In genomic region chr6:138581734-138582505, GRCm38 (mm10) we compare ENCODE assay signal across 11 mouse cellular contexts. TPM values are rescaled to one million over a fixed set of nuclear protein-coding genes. Genes with fewer than 3 reads are reported as not detected.
DNase-seq lines count a peak whose midpoint lies in the region; ATAC-seq and TF ChIP-seq lines count a peak whose summit lies in the region.
"Had no signal": no experiment of that assay in that cellular context is flagged by ENCODE, and none has a peak within 500 bp of the region (broad histone marks: within the 10 kb centered on the region; RNA-seq: fewer than 3 reads in every experiment).

Gene Lmo3 (minus strand): TSS chr6:138581968.

- peak; percentile 82 for ATAC-seq in forebrain, embryonic 12.5 days (ENCODE audit: low FRiP score)
- ATAC-seq in hindbrain, embryonic 16.5 days = peak; percentile 74
- ATAC-seq in midbrain, embryonic 11.5 days (ENCODE audit: low FRiP score) = peak; percentile 36; the same call in 1 of the 2 replicates

- H3K4me2 ChIP-seq in forebrain, embryonic 12.5 days = no peak within 1 kb of the TSS
- H3K4me2 ChIP-seq in hindbrain, embryonic 16.5 days (ENCODE audit: low read length) = no peak within 1 kb of the TSS; the same call in 1 of the 2 replicates
- H3K4me2 ChIP-seq in midbrain, embryonic 11.5 days = peak within 1 kb of the TSS; percentile 4; the same call in 1 of the 2 replicates

- DNase-seq in kidney, adult 2 months = peak; percentile 4
- no peak for DNase-seq in kidney, adult 18-20 months
- no peak for DNase-seq in midbrain, embryonic 11.5 days (ENCODE audit: low spot score, missing footprints)
- DNase-seq in urinary bladder, postnatal 14 days (ENCODE audit: low spot score) = no peak
- no peak for DNase-seq in thymus, postnatal 4 days
- DNase-seq in embryo, embryonic 10 days (ENCODE audit: low spot score) = no peak
- DNase-seq: cerebellum, adult 9-11 months; heart, adult 2 months; lung, adult 18-20 months had no signal

- TF ChIP-seq CTCF in kidney, adult 2 months (conservative IDR thresholded peaks at IDR 0.05; ENCODE audit: insufficient read depth, insufficient read length, low read depth, low read length) = no peak

- no peaks in the 10 kb centered on the region for H3K9me3 ChIP-seq in forebrain, embryonic 12.5 days
- no peaks in the 10 kb centered on the region for H3K9me3 ChIP-seq in hindbrain, embryonic 16.5 days (ENCODE audit: control insufficient read depth, low read length)
- no peaks in the 10 kb centered on the region for H3K9me3 ChIP-seq in midbrain, embryonic 11.5 days (ENCODE audit: control insufficient read depth, low read length)

- no peaks in the 10 kb centered on the region for H3K4me1 ChIP-seq in kidney, adult 2 months (ENCODE audit: control insufficient read depth, insufficient read depth, low read length)
- peaks cover 19% of the 10 kb centered on the region for H3K4me1 ChIP-seq in forebrain, embryonic 12.5 days
- H3K4me1 ChIP-seq in hindbrain, embryonic 16.5 days (ENCODE audit: control insufficient read depth, insufficient read depth, low read depth, low read length) = no peaks in the 10 kb centered on the region
- H3K4me1 ChIP-seq in midbrain, embryonic 11.5 days (ENCODE audit: control insufficient read depth, insufficient read depth, low read length) = peaks cover 15% of the 10 kb centered on the region

- H3K4me3 ChIP-seq in kidney, adult 2 months (ENCODE audit: insufficient read depth, low read depth, low read length) = no peak within 1 kb of the TSS
- H3K4me3 ChIP-seq in forebrain, embryonic 12.5 days (replicated peaks) = no peak within 1 kb of the TSS
- no peak within 1 kb of the TSS for H3K4me3 ChIP-seq in hindbrain, embryonic 16.5 days (ENCODE audit: low read length)
- H3K4me3 ChIP-seq in midbrain, embryonic 11.5 days (ENCODE audit: low read depth, low read length) = no peak within 1 kb of the TSS
- H3K4me3 ChIP-seq: heart, adult 2 months had no signal

- H3K36me3 ChIP-seq in kidney, adult 2 months (ENCODE audit: control insufficient read depth, insufficient read depth, low read length) = no peaks in the 10 kb centered on the region
- no peaks in the 10 kb centered on the region for H3K36me3 ChIP-seq in forebrain, embryonic 12.5 days (replicated peaks)
- no peaks in the 10 kb centered on the region for H3K36me3 ChIP-seq in hindbrain, embryonic 16.5 days (ENCODE audit: control insufficient read depth, insufficient read depth, low read length)
- H3K36me3 ChIP-seq in midbrain, embryonic 11.5 days (ENCODE audit: control insufficient read depth, insufficient read depth, low read length) = no peaks in the 10 kb centered on the region

- no peak within 1 kb of the TSS for H3K9ac ChIP-seq in forebrain, embryonic 12.5 days
- H3K9ac ChIP-seq in hindbrain, embryonic 16.5 days (ENCODE audit: low read depth, low read length) = no peak within 1 kb of the TSS
- no peak within 1 kb of the TSS for H3K9ac ChIP-seq in midbrain, embryonic 11.5 days (ENCODE audit: low read length)

- 60% methylated on average over 13 of the region's 13 CpGs for WGBS in kidney, adult 2 months
- 48% methylated on average over 13 of the region's 13 CpGs for WGBS in forebrain, embryonic 12.5 days
- WGBS in hindbrain, embryonic 16.5 days = 56% methylated on average over 13 of the region's 13 CpGs
- 54% methylated on average over 13 of the region's 13 CpGs for WGBS in midbrain, embryonic 11.5 days

- no peak within 1 kb of the TSS for H3K27ac ChIP-seq in kidney, adult 2 months (ENCODE audit: insufficient read depth, low read depth, low read length)
- no peak within 1 kb of the TSS for H3K27ac ChIP-seq in forebrain, embryonic 12.5 days
- no peak within 1 kb of the TSS for H3K27ac ChIP-seq in hindbrain, embryonic 16.5 days (ENCODE audit: low read depth, low read length)
- peak within 1 kb of the TSS; percentile 48; the same call in 1 of the 2 replicates for H3K27ac ChIP-seq in midbrain, embryonic 11.5 days (ENCODE audit: low read depth, low read length)
- H3K27ac ChIP-seq: heart, adult 2 months had no signal

- H3K27me3 ChIP-seq in kidney, adult 2 months (replicated peaks; ENCODE audit: control insufficient read depth, insufficient read depth, low read length) = no peaks in the 10 kb centered on the region
- H3K27me3 ChIP-seq in forebrain, embryonic 12.5 days = peaks cover 83% of the 10 kb centered on the region
- no peaks in the 10 kb centered on the region for H3K27me3 ChIP-seq in hindbrain, embryonic 16.5 days (replicated peaks; ENCODE audit: control insufficient read depth, insufficient read depth, low read length)
- H3K27me3 ChIP-seq in midbrain, embryonic 11.5 days (ENCODE audit: control insufficient read depth, insufficient read depth, low read length) = no peaks in the 10 kb centered on the region

- TF ChIP-seq POLR2A in kidney, adult 2 months (IDR thresholded peaks at IDR 0.05; ENCODE audit: low read depth, low read length) = no peak

RNA-seq across cellular contexts. Expression of gene Lmo3, which starts in this region (rescaled TPM):
- 0.07 TPM in 1 of 2 replicates, not detected in the other for polyA plus RNA-seq in kidney, adult 2 months (2012; rRNA removed)
- polyA plus RNA-seq in forebrain, embryonic 12.5 days (2016; fragmentation: Nextera tagmentation; extraction: Ambion mirVana) = 51.0 and 56.8 TPM in 2 replicates
- 83.4 and 89.5 TPM in 2 replicates for polyA plus RNA-seq in hindbrain, embryonic 16.5 days (2015; fragmentation: Nextera tagmentation; extraction: Ambion mirVana)
- 48.6 and 50.4 TPM in 2 replicates for polyA plus RNA-seq in midbrain, embryonic 11.5 days (2014; fragmentation: Nextera tagmentation; extraction: Ambion mirVana)

Comparison
In these comparisons a context has a peak if more than half of its experiments do, and no peak if none do; other contexts are left out.
1. RNA of gene Lmo3 (polyA plus RNA-seq): 83.4 to 89.5 TPM in hindbrain, embryonic 16.5 days, 51.0 to 56.8 TPM in forebrain, embryonic 12.5 days and 48.6 to 50.4 TPM in midbrain, embryonic 11.5 days; 0.07 TPM in kidney, adult 2 months; every median in the first group is over 10 times any median in the second.
2. Peak in DNase-seq in kidney, adult 2 months; RNA of the gene not detected or under 1 TPM.
3. Peak in every context shown above with its lines, with median percentiles within 50 percentile points of each other: ATAC-seq.